Mouse (Mus musculus) myocyte (in vitro differentiated cells): ENCODE data around the gene Slc5a10. TPM values are rescaled to one million over a fixed set of nuclear protein-coding genes. Genes with fewer than 3 reads are reported as not detected.

Experiments
- H3K27me3 ChIP-seq: one replicate; pipeline ENCODE4 v1.6.1; 2011; ENCODE audit not compliant: control insufficient read depth, insufficient read depth, insufficient read length
- H3K36me3 ChIP-seq: one replicate; pipeline ENCODE4 v1.6.1; 2011; ENCODE audit not compliant: control insufficient read depth, insufficient read depth
- H3K4me2 ChIP-seq: one replicate; pipeline ENCODE4 v1.6.1; 2011; ENCODE audit warnings: low read depth, control low read depth
- H3K4me3 ChIP-seq: one replicate; pipeline ENCODE4 v1.5.1; 2011; ENCODE audit warnings: mild to moderate bottlenecking, control low read depth, moderate library complexity
- H3K79me2 ChIP-seq: one replicate; pipeline ENCODE4 v1.6.1; 2011; ENCODE audit not compliant: control insufficient read depth, insufficient read depth
- H3ac ChIP-seq: one replicate; pipeline ENCODE4 v1.6.1; 2011; ENCODE audit not compliant: control insufficient read depth, insufficient read length
- CEBPB ChIP-seq: IDR thresholded peaks from 2 replicates; pipeline ENCODE4 v1.6.1; 2011; ENCODE audit warnings: mild to moderate bottlenecking, moderate library complexity; ENCODE audit not compliant: poor library complexity, insufficient read depth, severe bottlenecking
- E2F4 ChIP-seq: IDR thresholded peaks from one replicate; pipeline ENCODE4 v1.6.1; 2011; ENCODE audit warnings: mild to moderate bottlenecking, control low read depth, moderate library complexity; ENCODE audit not compliant: insufficient read depth
- MAX ChIP-seq: IDR thresholded peaks from one replicate; pipeline ENCODE4 v1.6.1; 2011; ENCODE audit warnings: low read depth, mild to moderate bottlenecking, control low read depth
- MYOD1 ChIP-seq, 3 experiments: IDR thresholded peaks; one replicate each; pipeline ENCODE4 v1.6.1; 2011; ENCODE audit warnings: control low read depth in 2 of 3, low read depth in 2 of 3, mild to moderate bottlenecking in 2 of 3, moderate library complexity in 1 of 3; ENCODE audit not compliant: insufficient read length in 2 of 3, control insufficient read depth in 1 of 3
- MYOG ChIP-seq, 3 experiments: IDR thresholded peaks; one replicate each; pipeline ENCODE4 v1.6.1; 2011; ENCODE audit warnings: control low read depth in 2 of 3, low read depth in 2 of 3, mild to moderate bottlenecking in 2 of 3; ENCODE audit not compliant: insufficient read length in 2 of 3, control insufficient read depth in 1 of 3, insufficient read depth in 1 of 3
- POLR2A ChIP-seq: IDR thresholded peaks from one replicate; pipeline ENCODE4 v1.6.1; 2011; ENCODE audit warnings: low read depth, mild to moderate bottlenecking, control low read depth, moderate library complexity; ENCODE audit not compliant: insufficient read length
- POLR2AphosphoS2 ChIP-seq: IDR thresholded peaks from one replicate; pipeline ENCODE4 v1.6.1; 2011; ENCODE audit warnings: low read depth, control low read depth; ENCODE audit not compliant: insufficient read length
- REST ChIP-seq: IDR thresholded peaks from one replicate; pipeline ENCODE4 v1.6.1; 2011; ENCODE audit warnings: mild to moderate bottlenecking, control low read depth, moderate library complexity; ENCODE audit not compliant: insufficient read depth, insufficient read length
- SRF ChIP-seq: IDR thresholded peaks from one replicate; pipeline ENCODE4 v1.6.1; 2011; ENCODE audit warnings: low read depth; ENCODE audit not compliant: control insufficient read depth, insufficient read length
- TCF12 ChIP-seq: IDR thresholded peaks from one replicate; pipeline ENCODE4 v1.6.1; 2011; ENCODE audit warnings: mild to moderate bottlenecking, control low read depth; ENCODE audit not compliant: poor library complexity, insufficient read depth, severe bottlenecking
- TCF3 ChIP-seq: IDR thresholded peaks from one replicate; pipeline ENCODE4 v1.6.1; 2011; ENCODE audit warnings: low read depth, control low read depth; ENCODE audit not compliant: insufficient read length
- USF1 ChIP-seq: IDR thresholded peaks from one replicate; pipeline ENCODE4 v1.6.1; 2011; ENCODE audit warnings: low read depth, mild to moderate bottlenecking, control low read depth, moderate library complexity
- polyA plus RNA-seq: library from polyadenylated mRNA; unstranded; fragments of >200 nt; fragmentation: generic; extraction: Trizol; gene quantifications from one replicate; pipeline ENCODE4 v1.2.1, GENCODE M21; 2012; ENCODE audit warnings: missing spikeins

Gene Slc5a10
- polyA plus RNA-seq, 1 experiment = 0.05 TPM

- Histone ChIP-seq H3K79me2 (no peaks in the 10 kb centered on the region), H3ac (no peak overlapping the region), H3K27me3 (peaks cover 33% of the 10 kb centered on the region), H3K4me2 (no peak overlapping the region), H3K36me3 (no peaks in the 10 kb centered on the region), H3K4me3 (no peak overlapping the region)
- TF ChIP-seq TCF12 (no peak), MYOD1 (IDR thresholded peaks at IDR 0.05; ENCODE audit: control insufficient read depth in 1 of 3, insufficient read length in 2 of 3, low read depth in 2 of 3) (no peak)
Measured at GRCm38 (mm10) chr11:61699933-61700332, 20.7 kb downstream of the Slc5a10 start.

GRCm38 (mm10) chr11:61699460-61699859 lies 21.2 kb downstream of the Slc5a10 start:
- H3K4me2 ChIP-seq = no peak overlapping the region
- peaks cover 38% of the 10 kb centered on the region for H3K27me3 ChIP-seq
- H3K4me3 ChIP-seq = no peak overlapping the region
- no peak overlapping the region for H3ac ChIP-seq
- no peak for TF ChIP-seq POLR2A
- no peak for TF ChIP-seq POLR2AphosphoS2
- TF ChIP-seq MAX = no peak
- no peak for TF ChIP-seq MYOD1 (IDR thresholded peaks at IDR 0.05; ENCODE audit: control insufficient read depth in 1 of 3, insufficient read length in 2 of 3, low read depth in 2 of 3)
- TF ChIP-seq SRF = no peak
- TF ChIP-seq E2F4 = no peak
- TF ChIP-seq CEBPB = no peak
- TF ChIP-seq TCF12 = no peak
- no peak for TF ChIP-seq USF1
- TF ChIP-seq TCF3 = no peak
- TF ChIP-seq REST = no peak
- TF ChIP-seq MYOG (IDR thresholded peaks at IDR 0.05; ENCODE audit: control insufficient read depth in 1 of 3, insufficient read depth in 1 of 3, insufficient read length in 2 of 3, low read depth in 2 of 3) = no peak
- no peaks in the 10 kb centered on the region for H3K36me3 ChIP-seq
- H3K79me2 ChIP-seq = no peaks in the 10 kb centered on the region

- H3ac ChIP-seq = no peak overlapping the region
- no peak overlapping the region for H3K4me3 ChIP-seq
- peaks cover 37% of the 10 kb centered on the region for H3K27me3 ChIP-seq
- H3K4me2 ChIP-seq = no peak overlapping the region
- TF ChIP-seq CEBPB (no peak), SRF (no peak), TCF12 (no peak), MAX (no peak), MYOG (IDR thresholded peaks at IDR 0.05; ENCODE audit: control insufficient read depth in 1 of 3, insufficient read depth in 1 of 3, insufficient read length in 2 of 3, low read depth in 2 of 3) (peak in 1 of 3 experiments; percentile 39), REST (no peak), USF1 (no peak), POLR2AphosphoS2 (no peak), MYOD1 (IDR thresholded peaks at IDR 0.05; ENCODE audit: control insufficient read depth in 1 of 3, insufficient read length in 2 of 3, low read depth in 2 of 3) (peak in 2 of 3 experiments; percentile 64 to 93), E2F4 (no peak), TCF3 (no peak)
- H3K79me2 ChIP-seq = no peaks in the 10 kb centered on the region
- no peaks in the 10 kb centered on the region for H3K36me3 ChIP-seq
Measured at GRCm38 (mm10) chr11:61698852-61699251, 21.8 kb downstream of the Slc5a10 start.

- TF ChIP-seq TCF3 (no peak), POLR2AphosphoS2 (no peak), TCF12 (no peak), MYOD1 (IDR thresholded peaks at IDR 0.05; ENCODE audit: control insufficient read depth in 1 of 3, insufficient read length in 2 of 3, low read depth in 2 of 3) (no peak), CEBPB (no peak), REST (no peak), E2F4 (no peak), SRF (no peak), MYOG (IDR thresholded peaks at IDR 0.05; ENCODE audit: control insufficient read depth in 1 of 3, insufficient read depth in 1 of 3, insufficient read length in 2 of 3, low read depth in 2 of 3) (no peak), MAX (no peak), POLR2A (no peak), USF1 (no peak)
- no peaks in the 10 kb centered on the region for H3K79me2 ChIP-seq
- no peak overlapping the region for H3ac ChIP-seq
- H3K27me3 ChIP-seq = peaks cover 32% of the 10 kb centered on the region
- no peak overlapping the region for H3K4me2 ChIP-seq
- no peak overlapping the region for H3K4me3 ChIP-seq
- H3K36me3 ChIP-seq = no peaks in the 10 kb centered on the region
Measured at GRCm38 (mm10) chr11:61692996-61693395, 27.6 kb downstream of the Slc5a10 start.

GRCm38 (mm10) chr11:61687595-61687994 lies 33.0 kb downstream of the Slc5a10 start:
- Histone ChIP-seq H3K79me2 (no peaks in the 10 kb centered on the region), H3K36me3 (no peaks in the 10 kb centered on the region), H3K4me3 (no peak overlapping the region), H3K27me3 (no peaks in the 10 kb centered on the region), H3K4me2 (no peak overlapping the region), H3ac (no peak overlapping the region)
- no peak for TF ChIP-seq CEBPB
- no peak for TF ChIP-seq POLR2AphosphoS2
